Mouse (Mus musculus) liver, adult 2 months (tissue): ENCODE measurements around the gene Hrh1. TPM values are rescaled to one million over a fixed set of nuclear protein-coding genes. Genes with fewer than 3 reads are reported as not detected.
"Not testable (repeated sequence)": the region's sequence is repeated elsewhere in the genome, so short reads cannot be mapped to it uniquely, and the experiment has no call there.

Experiments
- DNase-seq: peaks from one replicate; pipeline ENCODE4 v3.0.0-alpha.2; 2011; ENCODE audit warnings: low read depth, low spot score; ENCODE audit errors: extremely low read depth
- H3K27ac ChIP-seq: fragments of 200-500 bp; replicated peaks from 2 replicates; pipeline ENCODE4 v1.5.1; 2012; ENCODE audit warnings: low read depth, mild to moderate bottlenecking, control low read depth, inconsistent platforms, low read length; ENCODE audit not compliant: insufficient read depth
- H3K27me3 ChIP-seq: fragments of 200-500 bp; 2 replicates; pipeline ENCODE4 v1.6.1; 2012; ENCODE audit warnings: mild to moderate bottlenecking, moderate library complexity, low read length, inconsistent platforms; ENCODE audit not compliant: control insufficient read depth, insufficient read depth
- H3K36me3 ChIP-seq: fragments of 200-500 bp; 2 replicates; pipeline ENCODE4 v1.6.1; 2012; ENCODE audit warnings: low read length, inconsistent platforms; ENCODE audit not compliant: control insufficient read depth, insufficient read depth
- H3K4me1 ChIP-seq: fragments of 200-500 bp; 2 replicates; pipeline ENCODE4 v1.6.1; 2011; ENCODE audit warnings: low read length; ENCODE audit not compliant: control insufficient read depth, insufficient read depth
- H3K4me3 ChIP-seq: fragments of 200-500 bp; 2 replicates; pipeline ENCODE4 v1.5.1; 2011; ENCODE audit warnings: low read depth, mild to moderate bottlenecking, control low read depth, low read length, moderate library complexity; ENCODE audit not compliant: insufficient read depth
- H3K79me2 ChIP-seq: fragments of 200-500 bp; 2 replicates; pipeline ENCODE4 v1.6.1; 2012; ENCODE audit warnings: inconsistent platforms, mild to moderate bottlenecking, low read length, moderate library complexity; ENCODE audit not compliant: control insufficient read depth, insufficient read depth
- H3K9ac ChIP-seq: fragments of 200-500 bp; 2 replicates; pipeline ENCODE4 v1.6.1; 2012; ENCODE audit warnings: low read depth, mild to moderate bottlenecking, control low read depth, inconsistent platforms, low read length
- CTCF ChIP-seq: fragments of 200-500 bp; IDR thresholded peaks from 2 replicates; pipeline ENCODE4 v1.5.1; 2011; ENCODE audit warnings: low read depth, low read length, control low read depth
- WGBS: fragments of 180-500 bp; shearing (Covaris S2); methylation state at CpG from one replicate; pipeline ENCODE4 v1.1.7; 2018; 5-methylcytosine and 5-hydroxymethylcytosine counted together
- polyA plus RNA-seq: library from polyadenylated mRNA; depleted of rRNA; stranded (reverse); fragments of >200 nt; gene quantifications from 2 replicates; pipeline ENCODE4 v1.2.3, GENCODE M21; 2012; rRNA removed
- total RNA-seq: library from RNA; depleted of rRNA; stranded (reverse); fragments of >200 nt; gene quantifications from 2 replicates; pipeline ENCODE4 v1.2.3, GENCODE M21; 2014; rRNA removed

The Hrh1 gene
- total and polyA plus RNA-seq, 2 experiments: 0.07 TPM; not detected in 1

GRCm38 (mm10) chr6:114489371-114489770 lies 91.6 kb downstream of the Hrh1 start:
- no peak for DNase-seq
- no peak overlapping the region for H3K4me3 ChIP-seq
- H3K79me2 ChIP-seq: no peaks in the 10 kb centered on the region
- H3K27me3 ChIP-seq: no peaks in the 10 kb centered on the region
- no peak overlapping the region for H3K9ac ChIP-seq
- 79% methylated on average over 3 of the region's 3 CpGs for WGBS
- H3K27ac ChIP-seq: no peak overlapping the region
- H3K36me3 ChIP-seq: no peaks in the 10 kb centered on the region
- no peak for TF ChIP-seq CTCF
- no peaks in the 10 kb centered on the region for H3K4me1 ChIP-seq

GRCm38 (mm10) chr6:114492588-114492987 lies 94.9 kb downstream of the Hrh1 start:
- not testable (repeated sequence) for H3K4me3 ChIP-seq, H3K27ac ChIP-seq, DNase-seq, H3K27me3 ChIP-seq, H3K36me3 ChIP-seq, H3K9ac ChIP-seq, H3K79me2 ChIP-seq, H3K4me1 ChIP-seq
- 62% methylated on average over 10 of the region's 10 CpGs for WGBS

- not testable (repeated sequence) for H3K36me3 ChIP-seq, H3K79me2 ChIP-seq, H3K4me1 ChIP-seq, H3K27me3 ChIP-seq, H3K9ac ChIP-seq, DNase-seq, H3K4me3 ChIP-seq, H3K27ac ChIP-seq
- WGBS: 22% methylated on average over 11 of the region's 12 CpGs
Observed at GRCm38 (mm10) chr6:114494987-114495386, 97.3 kb downstream of the Hrh1 start.

GRCm38 (mm10) chr6:114514038-114514437 lies 116.3 kb downstream of the Hrh1 start:
- not testable (repeated sequence) for H3K27me3 ChIP-seq, DNase-seq, H3K36me3 ChIP-seq, H3K4me3 ChIP-seq, H3K9ac ChIP-seq, H3K79me2 ChIP-seq, H3K27ac ChIP-seq, H3K4me1 ChIP-seq
- WGBS: 23% methylated on average over 17 of the region's 17 CpGs

GRCm38 (mm10) chr6:114528709-114529108 lies 131.0 kb downstream of the Hrh1 start:
- not testable (repeated sequence) for DNase-seq, H3K4me3 ChIP-seq, H3K79me2 ChIP-seq, H3K9ac ChIP-seq, H3K27me3 ChIP-seq, H3K4me1 ChIP-seq, H3K27ac ChIP-seq, H3K36me3 ChIP-seq
- WGBS: no CpG with 5 or more reads among the region's 12 CpGs

Other genes starting within 250 kb of the Hrh1 start
- 0.13 TPM in 1 of 2 replicates, not detected in the other for gene Slc6a1, start 115.3 kb upstream of the Hrh1 start, total RNA-seq
- gene Slc6a1, start 115.3 kb upstream of the Hrh1 start, polyA plus RNA-seq: 0.06 and 0.07 TPM in 2 replicates
- 18.8 and 22.6 TPM in 2 replicates for gene Atg7, start 245.2 kb downstream of the Hrh1 start, total RNA-seq
- gene Atg7, start 245.2 kb downstream of the Hrh1 start, polyA plus RNA-seq: 31.7 and 36.7 TPM in 2 replicates